Mouse (Mus musculus) frontal cortex, postnatal 14 days (tissue): ENCODE results near the gene Fut9.

Source experiments
- DNase-seq, 2 experiments: peaks; one replicate each; pipeline ENCODE4 v3.0.0; 2022; ENCODE audit warnings: low spot score in 2 of 2

Fut9 gene

GRCm38 (mm10) chr4:25647593-25647992 lies 152.5 kb downstream of the Fut9 start:
- DNase-seq: no peak

GRCm38 (mm10) chr4:25645580-25645979 lies 154.5 kb downstream of the Fut9 start:
- no peak for DNase-seq

GRCm38 (mm10) chr4:25641993-25642392 lies 158.1 kb downstream of the Fut9 start:
- DNase-seq: no peak

- no peak for DNase-seq
These were observed 166.8 kb downstream of the Fut9 start for GRCm38 (mm10) chr4:25633262-25633661.

GRCm38 (mm10) chr4:25628113-25628512 lies 171.9 kb downstream of the Fut9 start:
- no peak for DNase-seq

- no peak for DNase-seq
These were observed 172.6 kb downstream of the Fut9 start for GRCm38 (mm10) chr4:25627467-25627866.

- no peak for DNase-seq
These were observed 173.0 kb downstream of the Fut9 start for GRCm38 (mm10) chr4:25627039-25627438.

GRCm38 (mm10) chr4:25623176-25623575 lies 176.9 kb downstream of the Fut9 start:
- DNase-seq: no peak

- DNase-seq: no peak
These were observed 182.7 kb downstream of the Fut9 start for GRCm38 (mm10) chr4:25617301-25617700.

- no peak for DNase-seq
These were observed 186.6 kb downstream of the Fut9 start for GRCm38 (mm10) chr4:25613426-25613825.

- DNase-seq: no peak
These were observed 189.6 kb downstream of the Fut9 start for GRCm38 (mm10) chr4:25610481-25610880.

GRCm38 (mm10) chr4:25593218-25593617 lies 206.8 kb downstream of the Fut9 start:
- no peak for DNase-seq
